Mouse (Mus musculus): ENCODE measurements around the gene Irf2bpl. TPM values are rescaled to one million over a fixed set of nuclear protein-coding genes. Genes with fewer than 3 reads are reported as not detected.

Irf2bpl gene
- polyA plus RNA-seq, 1 experiment from 2014 or later = 30.4 TPM

GRCm38 (mm10) chr12:86833711-86834415 lies 50.7 kb downstream of the Irf2bpl start:
- WGBS = 43% methylated on average over 6 of the region's 6 CpGs
- H3K27ac ChIP-seq (ENCODE audit: low read length) = peak overlapping the region; percentile 75; the same call in 1 of the 2 replicates
- H3K36me3 ChIP-seq (ENCODE audit: insufficient read depth, low read length) = no peaks in the 10 kb centered on the region
- no peak overlapping the region for H3K4me3 ChIP-seq (ENCODE audit: low read length)
- no peaks in the 10 kb centered on the region for H3K9me3 ChIP-seq (ENCODE audit: low read length)
- ATAC-seq (ENCODE audit: low FRiP score, low TSS enrichment) = peak; percentile 19; the same call in 1 of the 2 replicates
- no peak overlapping the region for H3K4me2 ChIP-seq (replicated peaks; ENCODE audit: low read depth, low read length)
- peak overlapping the region; percentile 72; the same call in 1 of the 2 replicates for H3K9ac ChIP-seq (replicated peaks; ENCODE audit: low read length)
- H3K4me1 ChIP-seq (ENCODE audit: insufficient read depth, low read length) = peaks cover 54% of the 10 kb centered on the region
- H3K27me3 ChIP-seq (ENCODE audit: insufficient read depth, low read length) = no peaks in the 10 kb centered on the region

- H3K9me3 ChIP-seq (ENCODE audit: low read length) = no peaks in the 10 kb centered on the region
- H3K36me3 ChIP-seq (ENCODE audit: insufficient read depth, low read length) = no peaks in the 10 kb centered on the region
- no peak overlapping the region for H3K4me3 ChIP-seq (ENCODE audit: low read length)
- WGBS = 54% methylated on average over 11 of the region's 11 CpGs
- no peaks in the 10 kb centered on the region for H3K27me3 ChIP-seq (ENCODE audit: insufficient read depth, low read length)
- H3K4me1 ChIP-seq (ENCODE audit: insufficient read depth, low read length) = peaks cover 46% of the 10 kb centered on the region
- peak overlapping the region; percentile 48; the same call in 1 of the 2 replicates for H3K4me2 ChIP-seq (replicated peaks; ENCODE audit: low read depth, low read length)
- peak overlapping the region; percentile 75; the same call in 1 of the 2 replicates for H3K27ac ChIP-seq (ENCODE audit: low read length)
- no peak for ATAC-seq (ENCODE audit: low FRiP score, low TSS enrichment)
- peak overlapping the region; percentile 72 for H3K9ac ChIP-seq (replicated peaks; ENCODE audit: low read length)
These were observed 51.9 kb downstream of the Irf2bpl start for GRCm38 (mm10) chr12:86832551-86833182.

- peak; percentile 40; the same call in 1 of the 2 replicates for ATAC-seq (ENCODE audit: low FRiP score, low TSS enrichment)
- 23% methylated on average over 32 of the region's 32 CpGs for WGBS
- H3K4me1 ChIP-seq (ENCODE audit: insufficient read depth, low read length) = peaks cover 50% of the 10 kb centered on the region
- no peaks in the 10 kb centered on the region for H3K27me3 ChIP-seq (ENCODE audit: insufficient read depth, low read length)
- H3K4me2 ChIP-seq (replicated peaks; ENCODE audit: low read depth, low read length) = peak overlapping the region; percentile 48
- no peaks in the 10 kb centered on the region for H3K9me3 ChIP-seq (ENCODE audit: low read length)
- H3K9ac ChIP-seq (replicated peaks; ENCODE audit: low read length) = peak overlapping the region; percentile 72
- peak overlapping the region; percentile 75 for H3K27ac ChIP-seq (ENCODE audit: low read length)
- H3K4me3 ChIP-seq (ENCODE audit: low read length) = peak overlapping the region; percentile 14; the same call in 1 of the 2 replicates
- no peaks in the 10 kb centered on the region for H3K36me3 ChIP-seq (ENCODE audit: insufficient read depth, low read length)
These were observed 52.7 kb downstream of the Irf2bpl start for GRCm38 (mm10) chr12:86831591-86832550.

Other genes starting within 250 kb of the Irf2bpl start
- gene Vash1, start 206.1 kb downstream of the Irf2bpl start, polyA plus RNA-seq (2015; fragmentation: Nextera tagmentation; extraction: Ambion mirVana) = 8.1 and 9.3 TPM in 2 replicates
- gene Angel1, start 158.3 kb downstream of the Irf2bpl start, polyA plus RNA-seq (2015; fragmentation: Nextera tagmentation; extraction: Ambion mirVana) = 11.7 and 11.9 TPM in 2 replicates
- gene Lrrc74a, start 150.4 kb downstream of the Irf2bpl start, polyA plus RNA-seq (2015; fragmentation: Nextera tagmentation; extraction: Ambion mirVana) = not detected in 2 replicates
- 24.0 and 24.9 TPM in 2 replicates for gene Cipc, start 62.2 kb upstream of the Irf2bpl start, polyA plus RNA-seq (2015; fragmentation: Nextera tagmentation; extraction: Ambion mirVana)
- 0.14 TPM in 1 of 2 replicates, not detected in the other for gene Zdhhc22, start 105.6 kb upstream of the Irf2bpl start, polyA plus RNA-seq (2015; fragmentation: Nextera tagmentation; extraction: Ambion mirVana)
- gene Tmem63c, start 136.5 kb upstream of the Irf2bpl start, polyA plus RNA-seq (2015; fragmentation: Nextera tagmentation; extraction: Ambion mirVana) = 0.04 and 0.30 TPM in 2 replicates
- gene Ngb, start 217.7 kb upstream of the Irf2bpl start, polyA plus RNA-seq (2015; fragmentation: Nextera tagmentation; extraction: Ambion mirVana) = 0.35 and 0.73 TPM in 2 replicates

All from kidney, embryonic 16.5 days (tissue).